Mouse (Mus musculus) heart, adult 8-10 months (tissue): ENCODE measurements at regions not wholly inside any gene's neighbourhood (a gene's known extent, or its start where the extent isn't known, plus 50 kb on each side); places are given as distances from the start of the nearest gene placed in this dataset.
"Not testable (repeated sequence)": the region's sequence is repeated elsewhere in the genome, so short reads cannot be mapped to it uniquely, and the experiment has no call there.

ENCODE experiments used
- DNase-seq: peaks from one replicate; pipeline ENCODE4 v3.0.0; 2022; ENCODE audit warnings: low spot score

GRCm38 (mm10) chrX:129546016-129546415 is 203.5 kb upstream of the Diaph2 start:
- no peak for DNase-seq

- no peak for DNase-seq
Observed at GRCm38 (mm10) chrX:129547606-129548005, 201.9 kb upstream of the Diaph2 start.

GRCm38 (mm10) chrX:129556001-129556400 is 193.5 kb upstream of the Diaph2 start:
- no peak for DNase-seq

- peak; percentile 1 for DNase-seq
Observed at GRCm38 (mm10) chrX:129599491-129599890, 150.1 kb upstream of the Diaph2 start.

GRCm38 (mm10) chrX:129607842-129608241 is 141.7 kb upstream of the Diaph2 start:
- no peak for DNase-seq

- DNase-seq: not testable (repeated sequence)
Observed at GRCm38 (mm10) chrX:129611500-129611899, 138.0 kb upstream of the Diaph2 start.

GRCm38 (mm10) chrX:129637016-129637415 is 112.5 kb upstream of the Diaph2 start:
- DNase-seq: no peak

GRCm38 (mm10) chrX:129645106-129645505 is 104.4 kb upstream of the Diaph2 start:
- peak; percentile 1 for DNase-seq

- DNase-seq: peak; percentile 3
Observed at GRCm38 (mm10) chrX:129656906-129657305, 92.6 kb upstream of the Diaph2 start.

GRCm38 (mm10) chrX:129690677-129691076 is 58.9 kb upstream of the Diaph2 start:
- no peak for DNase-seq
